Mouse (Mus musculus) midbrain, embryonic 14.5 days (tissue): ENCODE measurements around the gene Stard13. TPM values are rescaled to one million over a fixed set of nuclear protein-coding genes. Genes with fewer than 3 reads are reported as not detected.

Source experiments
- ATAC-seq: fragments of 200-750 bp; cut with Nextera tagmentation; 2 replicates; pipeline ENCODE4 v1.8.0; 2017; ENCODE audit warnings: moderate number of reproducible peaks, moderate library complexity; ENCODE audit not compliant: low FRiP score, low TSS enrichment
- DNase-seq: peaks from one replicate; pipeline ENCODE4 v3.0.0-alpha.2; 2015
- H3K27ac ChIP-seq: fragments of 300-500 bp; sonication (generic); replicated peaks from 2 replicates; pipeline ENCODE4 v1.5.1; 2014; ENCODE audit warnings: mild to moderate bottlenecking, low read depth, low read length, moderate library complexity
- H3K27me3 ChIP-seq: fragments of 300-500 bp; sonication (generic); 2 replicates; pipeline ENCODE4 v1.6.1; 2014; ENCODE audit warnings: low read length, control low read depth, mixed read lengths; ENCODE audit not compliant: control insufficient read depth, insufficient read depth
- H3K36me3 ChIP-seq: fragments of 300-500 bp; sonication (generic); 2 replicates; pipeline ENCODE4 v1.6.1; 2014; ENCODE audit warnings: low read length, control low read depth; ENCODE audit not compliant: control insufficient read depth, insufficient read depth
- H3K4me1 ChIP-seq: fragments of 300-500 bp; sonication (generic); 2 replicates; pipeline ENCODE4 v1.6.1; 2014; ENCODE audit warnings: mild to moderate bottlenecking, antibody characterized with exemption, low read length, control low read depth; ENCODE audit not compliant: control insufficient read depth, insufficient read depth
- H3K4me2 ChIP-seq: fragments of 300-500 bp; sonication (generic); 2 replicates; pipeline ENCODE4 v1.6.1; 2014; ENCODE audit warnings: mild to moderate bottlenecking, low read length, moderate library complexity
- H3K4me3 ChIP-seq: fragments of 300-500 bp; sonication (generic); replicated peaks from 2 replicates; pipeline ENCODE4 v1.5.1; 2014; ENCODE audit warnings: low read depth, low read length
- H3K9ac ChIP-seq: fragments of 300-500 bp; sonication (generic); replicated peaks from 2 replicates; pipeline ENCODE4 v1.6.1; 2014; ENCODE audit warnings: mild to moderate bottlenecking, low read length, moderate library complexity
- H3K9me3 ChIP-seq: fragments of 300-500 bp; sonication (generic); 2 replicates; pipeline ENCODE4 v1.6.1; 2016; ENCODE audit warnings: low read length, control low read depth, mixed read lengths; ENCODE audit not compliant: control insufficient read depth
- WGBS: fragments of 180-500 bp; shearing (Covaris S2); extraction: QIAGEN DNeasy Blood & Tissue Kit; methylation state at CpG from one replicate; pipeline ENCODE4 v1.1.7; 2014; 5-methylcytosine and 5-hydroxymethylcytosine counted together
- polyA plus RNA-seq: library from polyadenylated mRNA; unstranded; fragments of >200 nt; fragmentation: Nextera tagmentation; extraction: Ambion mirVana; gene quantifications from 2 replicates; pipeline ENCODE4 v1.2.1, GENCODE M21; 2014

Gene Stard13
- polyA plus RNA-seq, 1 experiment from 2014 or later, result 2.8 TPM

DNA sequence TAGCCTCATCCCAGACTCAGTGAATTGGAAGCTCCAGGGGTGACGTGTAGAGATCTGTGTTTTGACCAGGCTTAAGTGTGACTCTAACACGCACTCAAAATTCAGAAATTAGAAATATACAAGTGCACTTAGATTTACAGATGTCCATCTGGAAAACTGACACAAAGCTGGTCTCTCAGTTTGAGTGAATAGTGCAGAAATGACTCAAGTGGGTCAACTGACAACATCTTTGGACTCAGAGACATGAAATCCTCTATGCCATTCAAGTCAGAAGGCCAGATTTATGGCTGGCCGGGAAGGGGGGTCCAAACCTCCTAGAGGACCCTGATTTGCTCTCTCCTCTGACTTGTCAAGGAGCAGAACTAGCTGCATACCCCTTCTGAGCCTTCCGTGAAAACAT lies 85.6 kb downstream of the Stard13 start:
- H3K27me3 ChIP-seq, result no peaks in the 10 kb centered on the region
- no peaks in the 10 kb centered on the region for H3K36me3 ChIP-seq
- ATAC-seq (no peak), DNase-seq (no peak)
- no peak overlapping the region for H3K27ac ChIP-seq
- H3K9ac ChIP-seq, result no peak overlapping the region
- WGBS, result 93% methylated on average over 4 of the region's 4 CpGs
- no peak overlapping the region for H3K4me3 ChIP-seq
- H3K4me2 ChIP-seq, result no peak overlapping the region
- H3K9me3 ChIP-seq, result no peaks in the 10 kb centered on the region
- peaks cover 2% of the 10 kb centered on the region; the same call in 1 of the 2 replicates for H3K4me1 ChIP-seq

DNA sequence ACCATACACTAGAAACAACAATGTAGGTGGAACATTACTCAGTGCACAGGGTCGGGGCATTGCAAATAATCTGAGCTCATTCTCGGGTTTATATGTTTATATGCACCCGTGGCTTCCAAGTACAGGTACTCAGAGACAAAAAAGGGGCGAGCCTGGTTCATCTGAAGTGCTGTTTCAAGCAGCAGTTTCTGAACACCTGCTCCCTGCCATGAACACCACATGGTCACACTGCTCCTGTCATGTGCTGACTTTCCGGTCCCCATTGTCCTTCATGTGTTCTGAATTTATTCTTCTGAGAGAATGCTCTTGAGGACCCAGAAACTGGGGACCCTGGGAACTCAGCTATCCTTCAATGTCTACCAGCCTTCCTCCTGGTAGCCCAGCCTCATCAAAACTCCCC lies 87.8 kb downstream of the Stard13 start:
- H3K9me3 ChIP-seq, result no peaks in the 10 kb centered on the region
- DNase-seq (no peak), ATAC-seq (no peak)
- no peak overlapping the region for H3K27ac ChIP-seq
- no peak overlapping the region for H3K9ac ChIP-seq
- 89% methylated on average over 5 of the region's 5 CpGs for WGBS
- H3K36me3 ChIP-seq, result no peaks in the 10 kb centered on the region
- H3K4me2 ChIP-seq, result no peak overlapping the region
- no peak overlapping the region for H3K4me3 ChIP-seq
- peaks cover 12% of the 10 kb centered on the region; the same call in 1 of the 2 replicates for H3K4me1 ChIP-seq
- H3K27me3 ChIP-seq, result no peaks in the 10 kb centered on the region

DNA sequence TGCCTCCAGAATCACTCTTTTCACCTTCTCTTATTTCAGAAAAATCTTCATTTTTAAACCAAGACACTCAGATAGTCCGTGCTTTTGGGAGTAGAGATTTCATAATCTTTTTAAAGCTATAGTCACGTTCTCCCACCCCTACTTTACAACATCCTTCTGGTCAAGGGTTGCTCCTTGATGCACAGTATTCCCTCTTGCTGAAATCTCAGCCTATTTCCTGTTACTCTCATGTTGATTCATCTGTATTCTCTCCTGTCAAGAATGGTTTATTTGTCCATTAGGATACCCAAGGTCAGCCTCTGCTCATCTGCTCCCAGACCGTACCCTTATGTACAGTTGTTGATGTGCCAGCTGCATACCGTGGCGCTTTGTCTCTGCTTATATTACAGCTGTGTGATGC lies 89.7 kb downstream of the Stard13 start:
- Histone ChIP-seq H3K9me3 (no peaks in the 10 kb centered on the region), H3K4me3 (no peak overlapping the region), H3K9ac (no peak overlapping the region), H3K4me1 (peaks cover 12% of the 10 kb centered on the region; the same call in 1 of the 2 replicates), H3K27ac (no peak overlapping the region), H3K36me3 (no peaks in the 10 kb centered on the region), H3K27me3 (no peaks in the 10 kb centered on the region), H3K4me2 (no peak overlapping the region)
- ATAC-seq (no peak), DNase-seq (no peak)
- WGBS, result 89% methylated on average over 5 of the region's 5 CpGs

DNA sequence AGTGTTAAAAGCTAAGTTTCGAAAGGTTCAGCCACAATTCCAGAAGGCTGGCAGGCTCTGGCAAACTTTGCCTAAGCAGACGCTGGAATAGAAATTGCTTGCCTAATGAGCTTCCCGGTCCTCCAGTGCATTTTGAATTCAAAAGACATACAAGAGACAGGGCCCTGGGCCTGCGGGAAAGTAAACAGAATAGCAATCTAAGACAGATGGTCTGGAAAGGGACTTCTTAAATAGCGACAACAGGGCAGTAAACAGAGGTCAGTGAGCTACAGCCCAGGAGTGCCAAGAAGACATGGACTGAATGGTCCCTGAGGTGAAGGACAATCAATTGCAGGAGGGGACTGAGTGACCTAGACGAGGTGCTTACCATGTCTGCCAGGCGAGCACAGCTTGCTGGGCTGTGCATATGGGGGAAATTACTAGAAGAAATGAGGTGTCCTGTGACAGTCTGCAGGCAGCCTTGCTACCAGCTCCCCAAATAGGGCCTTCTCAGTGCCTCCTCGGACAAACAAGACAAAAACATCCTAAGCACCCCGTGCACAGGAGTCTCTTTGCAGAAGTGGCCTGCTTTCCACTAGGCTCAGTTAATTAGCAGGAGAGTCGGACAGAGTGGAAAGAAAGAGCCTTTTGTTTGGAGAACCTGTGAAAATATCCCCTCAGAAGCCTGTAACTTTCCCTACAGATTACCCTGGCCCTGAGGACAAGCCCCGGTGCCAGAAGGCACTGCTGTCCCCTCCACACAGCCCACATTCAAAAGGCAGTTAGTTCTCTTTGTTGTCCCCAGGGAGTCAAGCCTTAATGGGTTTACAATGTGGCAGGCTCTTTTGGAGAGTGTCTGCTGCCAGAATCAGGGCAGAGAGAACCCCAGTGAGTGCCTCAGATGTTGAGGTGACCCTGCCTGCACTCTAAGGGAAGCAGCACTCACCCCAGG lies 90.7 kb downstream of the Stard13 start:
- Histone ChIP-seq H3K9ac (no peak overlapping the region), H3K4me2 (no peak overlapping the region), H3K4me1 (peaks cover 12% of the 10 kb centered on the region; the same call in 1 of the 2 replicates), H3K27ac (peak overlapping the region; percentile 55; the same call in 1 of the 2 replicates), H3K4me3 (no peak overlapping the region), H3K9me3 (no peaks in the 10 kb centered on the region), H3K27me3 (no peaks in the 10 kb centered on the region), H3K36me3 (no peaks in the 10 kb centered on the region)
- 21% methylated on average over 11 of the region's 11 CpGs for WGBS
- ATAC-seq (peak; percentile 55; the same call in 1 of the 2 replicates), DNase-seq (peak; percentile 50)

DNA sequence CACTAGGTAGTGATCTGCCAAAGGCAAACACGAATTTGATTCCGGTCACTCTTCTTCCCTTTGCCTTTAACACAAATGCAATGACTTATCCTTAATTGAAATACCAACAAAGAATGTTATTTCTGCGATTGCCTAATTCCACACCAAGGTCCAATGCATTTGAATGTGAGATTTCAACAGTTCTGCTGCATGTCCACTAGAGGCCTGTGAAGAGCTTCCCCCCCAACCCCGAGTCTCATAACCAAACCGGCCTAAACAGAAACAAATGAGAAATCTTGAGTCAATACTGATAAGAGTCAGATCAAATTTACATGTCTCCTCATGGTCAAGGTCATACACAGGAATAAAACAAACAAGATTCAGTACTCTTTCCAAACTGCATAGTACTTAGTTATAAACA lies 91.4 kb downstream of the Stard13 start:
- H3K4me1 ChIP-seq, result peaks cover 12% of the 10 kb centered on the region; the same call in 1 of the 2 replicates
- no peak overlapping the region for H3K9ac ChIP-seq
- ATAC-seq, result no peak
- H3K9me3 ChIP-seq, result no peaks in the 10 kb centered on the region
- no peaks in the 10 kb centered on the region for H3K36me3 ChIP-seq
- H3K4me3 ChIP-seq, result no peak overlapping the region
- peak; percentile 70 for DNase-seq
- H3K4me2 ChIP-seq, result no peak overlapping the region
- no peaks in the 10 kb centered on the region for H3K27me3 ChIP-seq
- H3K27ac ChIP-seq, result no peak overlapping the region
- WGBS, result 48% methylated on average over 5 of the region's 5 CpGs

DNA sequence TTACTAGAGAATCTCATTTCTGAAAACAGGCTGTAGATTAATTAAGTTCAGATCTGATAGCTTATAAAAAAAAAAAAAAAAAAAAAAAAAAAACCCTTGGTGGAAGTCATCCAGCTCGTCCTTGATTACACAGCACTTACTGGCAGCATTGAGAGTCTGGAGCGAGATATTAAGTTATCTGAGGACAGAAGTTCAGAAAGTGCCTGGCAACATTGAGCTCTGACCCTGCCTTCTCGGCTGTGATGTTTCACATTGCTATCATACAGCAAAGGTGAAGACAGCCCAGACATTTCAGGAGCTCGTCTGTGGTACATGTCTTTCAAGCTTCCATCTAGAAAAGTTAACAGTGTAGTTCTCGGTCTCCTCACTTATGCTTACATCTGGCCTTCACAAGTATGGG lies 95.7 kb downstream of the Stard13 start:
- 88% methylated on average over 5 of the region's 5 CpGs for WGBS

DNA sequence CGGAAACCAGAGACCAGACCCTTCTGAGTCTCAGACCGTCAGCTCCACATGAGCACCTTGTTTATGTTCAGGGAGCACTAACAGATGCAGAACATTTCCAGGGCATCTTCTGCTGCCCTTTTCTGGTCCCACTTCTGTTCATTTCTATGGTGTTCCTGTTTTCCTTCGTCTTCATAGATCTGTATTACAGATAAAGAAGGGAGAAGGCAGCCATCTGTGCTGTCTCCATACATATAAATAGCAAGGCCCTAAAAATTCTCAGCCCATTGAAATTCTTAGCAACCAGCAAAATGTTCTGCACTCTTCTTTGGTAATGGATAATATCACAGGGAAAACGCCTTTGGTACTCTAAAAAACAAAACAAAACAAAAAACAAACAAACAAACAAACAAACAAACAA lies 96.3 kb downstream of the Stard13 start:
- no peaks in the 10 kb centered on the region for H3K9me3 ChIP-seq

More for the DNA sequence above, 95.7 kb downstream of the Stard13 start:
- Histone ChIP-seq H3K4me2 (no peak overlapping the region), H3K4me3 (no peak overlapping the region), H3K36me3 (no peaks in the 10 kb centered on the region), H3K9me3 (no peaks in the 10 kb centered on the region), H3K4me1 (peaks cover 7% of the 10 kb centered on the region; the same call in 1 of the 2 replicates), H3K27ac (no peak overlapping the region), H3K27me3 (no peaks in the 10 kb centered on the region), H3K9ac (no peak overlapping the region)
- DNase-seq, result no peak
- ATAC-seq, result no peak

DNA sequence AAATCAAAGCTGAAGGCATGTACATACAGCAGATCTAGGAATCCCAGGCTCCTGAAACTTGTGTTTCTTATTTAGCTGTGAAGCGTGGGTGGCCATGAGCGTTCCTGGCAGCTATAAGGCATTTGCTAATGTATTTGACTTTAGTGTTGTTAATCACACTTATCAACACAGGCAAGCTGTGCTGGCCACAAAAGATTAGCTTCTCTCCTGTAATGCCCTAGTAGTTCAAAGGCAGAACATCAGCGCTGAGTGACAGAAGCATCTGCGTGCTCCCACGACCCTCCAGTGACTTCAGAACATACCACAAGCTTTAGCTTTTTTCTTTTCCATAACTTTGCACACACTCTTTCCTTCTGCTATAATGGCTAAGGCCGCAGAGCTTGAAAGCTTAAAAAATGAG lies 97.7 kb downstream of the Stard13 start:
- ATAC-seq, result no peak
- Histone ChIP-seq H3K27me3 (no peaks in the 10 kb centered on the region), H3K36me3 (no peaks in the 10 kb centered on the region), H3K4me1 (no peaks in the 10 kb centered on the region), H3K4me2 (no peak overlapping the region), H3K4me3 (no peak overlapping the region), H3K9ac (no peak overlapping the region), H3K27ac (no peak overlapping the region), H3K9me3 (no peaks in the 10 kb centered on the region)
- peak; percentile 40 for DNase-seq
- WGBS, result 62% methylated on average over 6 of the region's 6 CpGs

More for the DNA sequence above, 96.3 kb downstream of the Stard13 start:
- Histone ChIP-seq H3K36me3 (no peaks in the 10 kb centered on the region), H3K9ac (no peak overlapping the region), H3K27ac (no peak overlapping the region), H3K4me2 (no peak overlapping the region), H3K27me3 (no peaks in the 10 kb centered on the region), H3K4me3 (no peak overlapping the region), H3K4me1 (0 out of 2 replicates have a peak, but pooled peaks cover 3% of the 10 kb centered on the region)
- no peak for DNase-seq
- no peak for ATAC-seq
- WGBS, result 79% methylated on average over 4 of the region's 4 CpGs
